Mouse (Mus musculus) hindbrain, embryonic 16.5 days (tissue): Measurements from ENCODE around the gene Pamr1. TPM values are rescaled to one million over a fixed set of nuclear protein-coding genes. Genes with fewer than 3 reads are reported as not detected.
A peak's percentile ranks its signal among the peaks of the same experiment; 100 is the strongest.

Experiments used
- ATAC-seq: fragments of 200-750 bp; cut with Nextera tagmentation; 2 replicates; pipeline ENCODE4 v1.8.0; 2017; ENCODE audit warnings: moderate TSS enrichment, moderate library complexity
- H3K27ac ChIP-seq: fragments of 300-500 bp; sonication (generic); 2 replicates; pipeline ENCODE4 v1.5.1; 2014; ENCODE audit warnings: low read depth, mild to moderate bottlenecking, control low read depth, low read length, moderate library complexity
- H3K27me3 ChIP-seq: fragments of 300-500 bp; sonication (generic); replicated peaks from 2 replicates; pipeline ENCODE4 v1.6.1; 2014; ENCODE audit warnings: low read length; ENCODE audit not compliant: control insufficient read depth, insufficient read depth
- H3K36me3 ChIP-seq: fragments of 300-500 bp; sonication (generic); 2 replicates; pipeline ENCODE4 v1.6.1; 2014; ENCODE audit warnings: mild to moderate bottlenecking, low read length, moderate library complexity, mixed read lengths; ENCODE audit not compliant: control insufficient read depth, insufficient read depth
- H3K4me1 ChIP-seq: fragments of 300-500 bp; sonication (generic); 2 replicates; pipeline ENCODE4 v1.6.1; 2014; ENCODE audit warnings: low read depth, low read length; ENCODE audit not compliant: control insufficient read depth, insufficient read depth
- H3K4me2 ChIP-seq: fragments of 300-500 bp; sonication (generic); 2 replicates; pipeline ENCODE4 v1.6.1; 2014; ENCODE audit warnings: mild to moderate bottlenecking, low read length, control low read depth, moderate library complexity
- H3K4me3 ChIP-seq: fragments of 300-500 bp; sonication (generic); 2 replicates; pipeline ENCODE4 v1.5.1; 2014; ENCODE audit warnings: mild to moderate bottlenecking, low read length, control low read depth, moderate library complexity
- H3K9ac ChIP-seq: fragments of 300-500 bp; sonication (generic); 2 replicates; pipeline ENCODE4 v1.6.1; 2014; ENCODE audit warnings: low read depth, mild to moderate bottlenecking, control low read depth, low read length, moderate library complexity
- H3K9me3 ChIP-seq: fragments of 300-500 bp; sonication (generic); 2 replicates; pipeline ENCODE4 v1.6.1; 2014; ENCODE audit warnings: mild to moderate bottlenecking, low read length, moderate library complexity; ENCODE audit not compliant: control insufficient read depth
- WGBS: fragments of 180-500 bp; shearing (Covaris S2); extraction: QIAGEN DNeasy Blood & Tissue Kit; methylation state at CpG from one replicate; pipeline ENCODE4 v1.1.7; 2014; 5-methylcytosine and 5-hydroxymethylcytosine counted together
- polyA plus RNA-seq: library from polyadenylated mRNA; unstranded; fragments of >200 nt; fragmentation: Nextera tagmentation; extraction: Ambion mirVana; gene quantifications from 2 replicates; pipeline ENCODE4 v1.2.1, GENCODE M21; 2015

Pamr1 gene
- polyA plus RNA-seq, 1 experiment from 2014 or later: 12.4 TPM

- Histone ChIP-seq H3K27me3 (no peaks in the 10 kb centered on the region), H3K4me2 (no peak overlapping the region), H3K9ac (no peak overlapping the region), H3K9me3 (no peaks in the 10 kb centered on the region), H3K27ac (no peak overlapping the region), H3K4me3 (no peak overlapping the region), H3K36me3 (no peaks in the 10 kb centered on the region), H3K4me1 (peaks cover 2% of the 10 kb centered on the region; the same call in 1 of the 2 replicates)
- no peak for ATAC-seq
- 25% methylated on average over 6 of the region's 6 CpGs for WGBS
Measured at GRCm38 (mm10) chr2:102543961-102544719, 5.7 kb upstream of the Pamr1 start.

GRCm38 (mm10) chr2:102550910-102551582, 1.2 kb downstream of the Pamr1 start:
- Histone ChIP-seq H3K27me3 (no peaks in the 10 kb centered on the region), H3K9me3 (no peaks in the 10 kb centered on the region), H3K36me3 (no peaks in the 10 kb centered on the region), H3K4me3 (no peak overlapping the region), H3K4me1 (peaks cover 5% of the 10 kb centered on the region; the same call in 1 of the 2 replicates), H3K9ac (no peak overlapping the region), H3K4me2 (peak overlapping the region; percentile 74), H3K27ac (no peak overlapping the region)
- ATAC-seq: no peak
- whole genome bisulfite sequencing: 43% methylated on average over 6 of the region's 6 CpGs

GRCm38 (mm10) chr2:102551594-102551993, 1.8 kb downstream of the Pamr1 start:
- Histone ChIP-seq H3K9me3 (no peaks in the 10 kb centered on the region), H3K27me3 (no peaks in the 10 kb centered on the region), H3K4me2 (no peak overlapping the region), H3K9ac (no peak overlapping the region), H3K4me1 (peaks cover 5% of the 10 kb centered on the region; the same call in 1 of the 2 replicates), H3K27ac (no peak overlapping the region), H3K36me3 (no peaks in the 10 kb centered on the region), H3K4me3 (no peak overlapping the region)
- WGBS: 72% methylated on average over 3 of the region's 3 CpGs
- ATAC-seq: no peak

- no peaks in the 10 kb centered on the region for H3K9me3 ChIP-seq
Measured at GRCm38 (mm10) chr2:102552095-102552537, 2.3 kb downstream of the Pamr1 start.

GRCm38 (mm10) chr2:102557085-102557484, 7.3 kb downstream of the Pamr1 start:
- H3K4me1 ChIP-seq: no peaks in the 10 kb centered on the region
- no peaks in the 10 kb centered on the region for H3K27me3 ChIP-seq
- no peak overlapping the region for H3K4me2 ChIP-seq
- no peak overlapping the region for H3K4me3 ChIP-seq
- H3K27ac ChIP-seq: no peak overlapping the region
- WGBS: 75% methylated on average over 4 of the region's 4 CpGs
- H3K36me3 ChIP-seq: no peaks in the 10 kb centered on the region
- H3K9me3 ChIP-seq: no peaks in the 10 kb centered on the region
- no peak overlapping the region for H3K9ac ChIP-seq
- ATAC-seq: no peak

More at GRCm38 (mm10) chr2:102552095-102552537, 2.3 kb downstream of the Pamr1 start:
- Histone ChIP-seq H3K4me2 (no peak overlapping the region), H3K9ac (no peak overlapping the region), H3K36me3 (no peaks in the 10 kb centered on the region), H3K4me3 (no peak overlapping the region), H3K27me3 (no peaks in the 10 kb centered on the region), H3K4me1 (peaks cover 5% of the 10 kb centered on the region; the same call in 1 of the 2 replicates), H3K27ac (no peak overlapping the region)
- 51% methylated on average over 5 of the region's 5 CpGs for WGBS
- ATAC-seq: no peak

- 73% methylated on average over 12 of the region's 12 CpGs for WGBS
- Histone ChIP-seq H3K9me3 (no peaks in the 10 kb centered on the region), H3K9ac (no peak overlapping the region), H3K4me2 (no peak overlapping the region), H3K36me3 (no peaks in the 10 kb centered on the region), H3K27ac (no peak overlapping the region), H3K4me1 (no peaks in the 10 kb centered on the region), H3K27me3 (no peaks in the 10 kb centered on the region), H3K4me3 (no peak overlapping the region)
- ATAC-seq: no peak
Measured at GRCm38 (mm10) chr2:102558965-102559364, 9.2 kb downstream of the Pamr1 start.

GRCm38 (mm10) chr2:102563848-102564247, 14.0 kb downstream of the Pamr1 start:
- Histone ChIP-seq H3K4me1 (no peaks in the 10 kb centered on the region), H3K9ac (no peak overlapping the region), H3K4me2 (no peak overlapping the region), H3K27ac (no peak overlapping the region), H3K27me3 (no peaks in the 10 kb centered on the region), H3K4me3 (no peak overlapping the region), H3K36me3 (no peaks in the 10 kb centered on the region), H3K9me3 (no peaks in the 10 kb centered on the region)
- 89% methylated on average over 1 of the region's 1 CpGs for WGBS
- ATAC-seq: no peak

GRCm38 (mm10) chr2:102579248-102579647, 29.4 kb downstream of the Pamr1 start:
- Histone ChIP-seq H3K9ac (no peak overlapping the region), H3K9me3 (no peaks in the 10 kb centered on the region), H3K4me1 (no peaks in the 10 kb centered on the region), H3K27me3 (no peaks in the 10 kb centered on the region), H3K36me3 (no peaks in the 10 kb centered on the region), H3K4me2 (no peak overlapping the region), H3K4me3 (no peak overlapping the region), H3K27ac (no peak overlapping the region)
- WGBS: 82% methylated on average over 4 of the region's 4 CpGs
- no peak for ATAC-seq

GRCm38 (mm10) chr2:102589977-102590376, 40.2 kb downstream of the Pamr1 start:
- H3K27me3 ChIP-seq: no peaks in the 10 kb centered on the region
- WGBS: 39% methylated on average over 2 of the region's 2 CpGs
- H3K4me3 ChIP-seq: no peak overlapping the region

More at GRCm38 (mm10) chr2:102589977-102590376, 40.2 kb downstream of the Pamr1 start:
- H3K27ac ChIP-seq: no peak overlapping the region
- no peaks in the 10 kb centered on the region for H3K36me3 ChIP-seq
- no peaks in the 10 kb centered on the region for H3K9me3 ChIP-seq
- H3K4me2 ChIP-seq: no peak overlapping the region
- H3K4me1 ChIP-seq: no peaks in the 10 kb centered on the region
- H3K9ac ChIP-seq: no peak overlapping the region
- peak; percentile 83 for ATAC-seq
